Mouse (Mus musculus): ENCODE measurements at regions not wholly inside any gene's neighbourhood (a gene's known extent, or its start where the extent isn't known, plus 50 kb on each side); places are given as distances from the start of the nearest gene placed in this dataset.

DNA sequence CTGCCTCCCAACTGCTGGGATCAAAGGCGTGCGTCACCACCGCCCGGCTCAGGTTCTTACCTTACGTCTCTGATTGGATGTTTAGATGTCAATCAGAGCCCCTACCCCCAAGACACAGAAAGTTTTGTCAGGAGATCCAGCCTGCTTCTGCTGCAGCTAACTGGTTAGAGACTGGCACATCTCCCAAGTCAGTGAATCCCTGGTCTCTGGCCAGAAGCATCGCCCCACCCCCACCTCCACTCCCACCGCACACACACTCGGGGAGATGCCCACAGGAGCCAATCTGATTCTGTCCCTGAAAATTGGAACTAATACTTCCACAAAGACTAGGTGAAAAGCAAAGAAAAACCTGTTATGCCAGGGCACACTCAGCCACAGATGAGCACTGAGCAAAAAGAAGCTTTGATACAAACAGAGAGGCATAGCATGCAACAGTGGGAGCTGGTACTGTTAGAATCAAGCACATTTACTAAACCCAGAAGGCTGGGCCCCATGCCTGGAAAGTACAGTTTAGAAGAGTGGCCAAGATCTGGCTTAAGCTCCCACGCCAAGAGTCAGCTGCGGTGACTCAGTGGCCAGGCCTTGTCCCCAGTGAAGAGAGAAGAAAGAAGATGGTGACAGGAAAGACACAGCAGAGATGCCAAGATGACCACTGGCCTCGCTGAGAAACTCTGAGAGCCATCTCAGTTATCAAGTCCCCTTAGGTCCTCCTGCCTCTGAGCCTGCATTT, 130.4 kb downstream of the Utp6 start:
- in situ Hi-C loops (cut with MboI; ENCODE audit: low pct_unique_long_range_greater_than_20kb in 1 of 2, low sequenced_read_pairs in 2 of 2, unreplicated experiment in 1 of 2) = no loop called here

DNA sequence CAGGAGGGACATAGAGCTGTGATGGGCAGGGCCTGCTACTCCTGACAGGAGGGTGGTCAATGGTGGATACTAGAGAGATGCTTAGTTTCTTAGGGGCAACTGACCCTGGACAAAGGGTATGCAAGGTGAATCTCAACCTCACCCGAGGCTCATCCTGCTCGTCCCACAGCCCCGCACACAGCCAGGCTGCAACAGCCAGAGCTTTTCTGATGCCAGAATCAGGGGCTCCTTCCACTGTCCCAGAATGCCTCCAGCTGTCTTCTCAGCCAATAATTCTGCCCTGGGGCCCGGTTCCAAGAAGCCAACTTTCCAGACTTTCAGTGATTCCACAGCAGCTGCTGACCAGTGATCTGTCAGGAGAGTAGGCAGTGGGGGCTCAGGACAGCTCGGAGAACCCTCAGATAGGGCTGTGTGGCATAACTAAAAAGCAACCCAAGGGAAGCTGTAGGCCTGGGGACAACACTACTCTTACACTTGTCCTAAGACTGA, 131.6 kb downstream of the Utp6 start:
- in situ Hi-C loops (cut with MboI; ENCODE audit: low pct_unique_long_range_greater_than_20kb in 1 of 2, low sequenced_read_pairs in 2 of 2, unreplicated experiment in 1 of 2) = no loop called here

DNA sequence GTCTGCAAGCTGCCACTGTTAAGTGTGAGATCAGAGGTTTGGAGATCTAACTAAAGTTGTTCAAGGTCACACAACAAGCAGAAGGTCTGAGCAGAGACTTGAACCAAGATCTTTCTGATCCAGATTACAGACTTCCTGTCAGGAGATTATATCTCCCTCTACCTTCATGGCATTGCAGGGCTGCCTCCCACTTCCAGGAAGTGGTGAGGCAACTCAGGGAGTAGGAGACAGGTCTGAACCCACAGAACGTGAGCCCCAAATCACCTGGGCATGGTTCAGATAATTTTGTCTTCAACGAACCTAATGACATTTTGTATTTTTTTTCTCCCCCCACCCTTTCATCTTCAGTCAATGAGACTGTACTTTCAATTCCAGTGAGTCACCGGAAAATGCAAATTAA, 135.2 kb downstream of the Utp6 start:
- in situ Hi-C loops (cut with MboI; ENCODE audit: low pct_unique_long_range_greater_than_20kb in 1 of 2, low sequenced_read_pairs in 2 of 2, unreplicated experiment in 1 of 2) = no loop called here

DNA sequence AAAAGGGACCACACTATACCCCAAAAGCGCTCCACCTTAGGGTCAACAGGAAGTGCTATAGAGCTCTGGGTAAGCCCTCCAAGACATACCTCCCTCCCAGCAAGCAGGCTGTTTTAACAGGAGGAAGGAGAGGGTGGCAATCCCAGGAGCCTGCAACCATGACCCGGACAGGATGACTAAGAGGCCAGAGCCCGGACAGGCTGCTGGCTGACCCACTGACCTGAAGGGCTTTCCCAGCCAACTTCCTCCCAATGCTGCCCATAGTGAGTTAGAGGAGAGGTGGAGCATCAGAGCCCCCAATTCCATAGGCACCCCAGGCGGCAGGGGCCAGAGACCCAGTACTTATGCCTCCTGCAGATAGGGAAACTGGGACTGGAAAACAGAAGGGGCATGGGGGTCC, 136.3 kb downstream of the Utp6 start:
- in situ Hi-C loops (cut with MboI; ENCODE audit: low pct_unique_long_range_greater_than_20kb in 1 of 2, low sequenced_read_pairs in 2 of 2, unreplicated experiment in 1 of 2) = no loop called here

DNA sequence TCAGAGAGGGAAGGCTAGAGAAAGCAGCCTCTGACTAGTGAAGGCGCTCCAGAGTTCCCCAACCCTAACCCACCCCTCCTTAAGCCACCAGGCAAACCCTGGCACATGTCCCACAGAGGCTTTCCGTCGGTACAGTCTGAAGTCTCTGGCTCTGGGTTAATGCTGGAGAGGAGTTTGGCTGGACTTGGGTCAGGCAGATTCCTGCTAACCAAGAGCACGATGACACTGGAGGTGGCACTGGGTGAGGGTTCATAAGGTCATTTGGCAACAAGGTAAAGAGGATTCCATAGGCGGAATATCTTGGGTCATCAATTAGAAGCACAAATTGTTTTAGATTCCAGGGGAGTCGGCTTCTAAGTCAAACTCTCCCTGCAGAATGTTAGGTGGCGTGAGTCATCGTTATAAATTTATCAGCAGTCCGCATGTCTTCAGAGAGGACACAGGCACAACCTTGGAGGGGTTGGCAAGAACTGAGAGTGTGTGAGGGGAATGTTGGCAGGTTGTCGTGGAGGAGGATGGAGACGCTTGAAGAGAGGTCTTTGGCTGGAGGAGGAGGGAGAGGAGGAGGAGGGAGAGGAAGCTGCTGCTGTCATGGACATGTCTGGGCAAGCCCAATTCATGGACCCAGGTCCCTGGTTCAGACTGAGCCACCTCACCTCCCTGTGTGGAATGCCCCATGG, 138.4 kb downstream of the Utp6 start:
- in situ Hi-C loops (cut with MboI; ENCODE audit: low pct_unique_long_range_greater_than_20kb in 1 of 2, low sequenced_read_pairs in 2 of 2, unreplicated experiment in 1 of 2) = no loop called here

DNA sequence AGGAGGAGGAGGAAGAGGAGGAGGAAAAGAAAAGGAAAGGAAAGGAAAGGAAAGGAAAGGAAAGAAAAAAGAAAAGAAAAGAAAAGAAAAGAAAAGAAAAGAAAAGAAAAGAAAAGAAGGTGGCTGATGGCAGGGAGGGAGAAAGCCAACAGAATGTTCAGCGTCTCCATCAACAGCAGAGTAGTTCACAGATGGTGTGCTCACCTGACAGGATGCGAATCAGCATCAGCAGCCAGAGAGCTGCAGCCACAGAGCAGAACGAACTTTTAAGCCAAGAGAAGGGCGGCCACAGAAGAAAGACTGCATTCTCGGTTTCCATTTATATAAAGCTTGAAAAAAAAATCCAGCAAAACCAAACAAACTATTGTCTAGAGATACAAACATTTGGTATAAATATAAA, 140.2 kb downstream of the Utp6 start:
- in situ Hi-C loops (cut with MboI; ENCODE audit: low pct_unique_long_range_greater_than_20kb in 1 of 2, low sequenced_read_pairs in 2 of 2, unreplicated experiment in 1 of 2) = no loop called here

DNA sequence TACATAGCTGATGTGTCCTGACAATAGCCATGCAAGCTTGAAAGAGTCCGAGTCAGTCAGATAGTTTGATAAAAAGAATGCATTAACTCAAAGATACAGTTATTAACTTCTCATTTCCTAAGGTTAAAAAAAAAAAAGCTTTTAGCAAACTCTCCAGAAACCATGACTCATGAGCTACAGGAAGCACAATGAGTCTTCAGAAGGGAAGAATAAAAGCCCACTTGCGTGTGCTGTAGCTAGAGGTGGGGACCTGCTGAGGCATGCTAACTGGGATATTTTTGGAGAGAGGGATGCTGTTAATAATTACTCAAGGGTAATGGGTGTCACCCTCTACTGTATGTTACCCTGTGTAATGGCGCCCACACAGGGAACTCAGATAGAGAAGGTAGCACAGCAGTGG, 147.0 kb downstream of the Utp6 start:
- in situ Hi-C loops (cut with MboI; ENCODE audit: low pct_unique_long_range_greater_than_20kb in 1 of 2, low sequenced_read_pairs in 2 of 2, unreplicated experiment in 1 of 2) = no loop called here

DNA sequence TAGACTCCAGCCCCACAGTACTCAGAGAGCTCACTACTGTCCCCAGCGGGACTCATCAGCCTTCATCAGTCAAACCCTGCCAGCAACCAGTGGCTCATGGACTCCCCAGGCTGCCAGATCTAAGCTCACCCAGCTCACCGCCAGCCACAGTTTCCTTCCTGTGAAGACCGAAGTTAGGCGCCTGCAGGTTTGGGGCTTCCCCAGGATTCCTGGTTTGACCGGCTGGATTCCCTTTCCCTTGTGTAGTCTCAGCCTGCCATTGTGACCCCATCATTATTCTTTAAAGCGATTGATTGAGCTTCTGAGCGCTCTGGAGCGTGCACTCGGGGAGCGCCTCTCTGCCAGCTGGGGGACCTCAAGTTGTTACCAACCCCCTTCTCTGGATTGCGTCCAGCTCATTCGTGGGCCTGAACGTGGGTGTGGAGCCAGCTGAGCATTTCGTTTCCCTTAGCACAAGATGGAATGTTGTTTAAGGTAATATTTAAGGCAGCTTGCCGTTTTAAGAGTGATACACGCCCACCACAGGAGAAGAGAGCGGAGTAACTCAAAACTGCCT, 155.2 kb downstream of the Utp6 start:
- in situ Hi-C loops (cut with MboI; ENCODE audit: low pct_unique_long_range_greater_than_20kb in 1 of 2, low sequenced_read_pairs in 2 of 2, unreplicated experiment in 1 of 2) = no loop called here

DNA sequence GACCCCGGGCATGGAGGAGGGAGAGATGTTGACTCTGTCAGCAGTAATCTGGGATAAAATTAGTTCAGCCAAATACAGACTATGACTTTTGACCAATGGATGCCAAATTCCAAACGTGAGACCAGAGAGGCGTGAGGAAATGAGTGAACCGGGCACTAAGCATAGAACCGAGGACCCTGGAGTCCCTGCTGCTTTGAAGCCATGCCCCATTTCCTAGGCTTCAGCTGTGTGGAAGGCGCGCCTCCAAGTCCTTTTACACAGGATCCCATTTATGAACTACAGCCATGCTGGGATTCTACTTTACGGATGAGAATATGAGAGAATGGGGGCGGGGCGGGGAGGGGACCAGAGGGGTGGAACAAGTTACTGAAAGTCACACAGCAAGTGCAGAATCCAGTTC, 155.8 kb downstream of the Utp6 start:
- in situ Hi-C loops (cut with MboI; ENCODE audit: low pct_unique_long_range_greater_than_20kb in 1 of 2, low sequenced_read_pairs in 2 of 2, unreplicated experiment in 1 of 2) = no loop called here

DNA sequence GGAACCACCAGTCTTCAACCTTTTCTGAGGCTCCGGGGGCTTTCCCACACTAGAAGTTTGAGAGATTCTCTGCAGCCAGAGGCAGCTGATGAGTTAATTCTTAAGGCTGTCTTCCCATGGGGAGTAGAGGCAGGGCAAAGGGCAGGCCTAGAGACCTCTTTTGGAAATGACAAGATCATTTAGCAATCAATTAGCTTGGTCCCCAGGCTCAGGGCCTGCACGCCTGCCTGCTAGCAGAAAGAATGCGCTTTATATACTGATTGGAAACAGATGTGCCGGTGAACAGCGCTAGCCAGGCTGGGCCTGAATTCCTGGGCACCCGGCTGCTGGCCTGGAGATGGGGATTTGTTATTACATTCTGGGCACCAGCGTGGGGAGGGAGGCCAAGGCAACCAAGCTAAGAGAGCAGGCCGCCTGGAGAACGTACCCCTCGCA, 156.2 kb downstream of the Utp6 start:
- in situ Hi-C loops (cut with MboI; ENCODE audit: low pct_unique_long_range_greater_than_20kb in 1 of 2, low sequenced_read_pairs in 2 of 2, unreplicated experiment in 1 of 2) = no loop called here

DNA sequence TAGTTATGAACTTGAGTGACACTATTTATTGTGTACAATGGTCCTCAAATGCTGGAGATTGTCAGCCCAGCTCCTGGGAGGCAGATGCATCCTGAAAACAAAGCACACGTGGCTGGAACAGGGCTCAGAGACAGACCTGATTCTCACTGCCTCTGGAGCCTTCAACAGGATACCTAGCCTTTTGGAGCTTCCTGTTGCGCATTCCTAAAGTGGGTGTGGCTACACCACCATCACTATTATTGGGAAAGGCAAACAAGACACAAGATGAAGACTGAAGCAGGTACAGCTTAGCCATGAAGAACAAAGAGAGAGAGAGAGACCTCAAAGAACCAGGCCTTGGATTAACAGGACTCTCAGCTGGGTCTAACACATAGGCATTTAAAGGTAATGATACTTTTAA, 158.2 kb downstream of the Utp6 start:
- in situ Hi-C loops (cut with MboI; ENCODE audit: low pct_unique_long_range_greater_than_20kb in 1 of 2, low sequenced_read_pairs in 2 of 2, unreplicated experiment in 1 of 2) = no loop called here

DNA sequence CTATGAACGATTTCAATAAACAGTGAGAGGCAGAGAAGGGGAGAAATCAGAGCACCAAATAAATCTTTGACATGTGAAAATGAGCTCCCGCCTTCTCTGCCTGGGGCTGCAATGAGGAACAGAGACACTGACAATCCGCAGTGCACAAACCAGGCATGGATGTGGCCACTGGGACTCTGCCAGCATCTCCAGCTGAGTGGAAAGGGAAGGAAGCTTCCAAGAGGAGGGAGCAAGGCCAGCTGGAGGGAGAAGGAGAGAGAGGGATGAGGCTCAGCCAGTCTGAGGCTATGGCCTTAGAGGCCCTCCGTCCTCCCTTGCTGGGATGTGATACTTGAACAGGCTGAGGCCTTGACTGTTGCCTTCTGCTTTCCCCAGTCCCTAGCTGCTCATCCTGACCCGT, 159.2 kb downstream of the Utp6 start:
- in situ Hi-C loops (cut with MboI; ENCODE audit: low pct_unique_long_range_greater_than_20kb in 1 of 2, low sequenced_read_pairs in 2 of 2, unreplicated experiment in 1 of 2) = no loop called here

DNA sequence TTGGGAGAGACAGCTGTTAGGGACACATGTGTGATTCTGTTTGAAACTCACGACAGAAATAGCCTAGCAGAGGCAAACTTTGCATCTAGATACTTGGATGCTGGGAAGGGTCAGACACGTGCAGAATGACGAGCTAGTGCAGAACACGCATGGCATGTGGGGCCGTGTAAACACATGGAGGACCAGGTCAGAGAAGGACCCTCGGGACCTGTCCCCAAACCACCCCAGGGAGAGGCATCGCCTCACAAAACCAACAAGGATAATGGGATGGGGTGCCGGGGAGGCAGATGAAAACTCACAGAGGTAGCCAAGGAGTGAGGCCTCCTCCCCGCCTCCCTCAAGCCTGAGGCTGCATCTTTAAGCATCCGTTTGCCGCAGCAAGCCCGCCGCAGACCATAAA, 159.6 kb downstream of the Utp6 start:
- in situ Hi-C loops (cut with MboI; ENCODE audit: low pct_unique_long_range_greater_than_20kb in 1 of 2, low sequenced_read_pairs in 2 of 2, unreplicated experiment in 1 of 2) = no loop called here

DNA sequence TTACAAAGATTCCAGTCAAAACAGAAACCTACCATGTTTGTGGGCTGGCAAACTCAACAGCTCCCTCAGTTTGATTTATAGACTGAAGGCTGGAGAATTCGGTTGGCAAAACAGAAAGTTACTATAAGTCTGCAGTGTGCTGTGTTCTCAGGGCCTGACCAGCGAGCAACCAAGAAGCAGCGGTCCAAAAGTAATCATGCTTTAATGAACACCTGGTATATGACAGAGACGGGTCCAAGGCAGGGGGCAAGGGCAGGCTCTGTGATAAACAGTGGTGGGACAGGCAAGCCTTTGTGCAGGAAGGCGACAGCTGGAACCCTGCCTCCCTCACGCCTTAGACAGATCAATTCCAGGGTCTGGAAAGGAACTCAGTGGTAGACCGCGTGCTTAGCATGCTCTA, 161.9 kb downstream of the Utp6 start:
- in situ Hi-C loops (cut with MboI; ENCODE audit: low pct_unique_long_range_greater_than_20kb in 1 of 2, low sequenced_read_pairs in 2 of 2, unreplicated experiment in 1 of 2) = no loop called here

DNA sequence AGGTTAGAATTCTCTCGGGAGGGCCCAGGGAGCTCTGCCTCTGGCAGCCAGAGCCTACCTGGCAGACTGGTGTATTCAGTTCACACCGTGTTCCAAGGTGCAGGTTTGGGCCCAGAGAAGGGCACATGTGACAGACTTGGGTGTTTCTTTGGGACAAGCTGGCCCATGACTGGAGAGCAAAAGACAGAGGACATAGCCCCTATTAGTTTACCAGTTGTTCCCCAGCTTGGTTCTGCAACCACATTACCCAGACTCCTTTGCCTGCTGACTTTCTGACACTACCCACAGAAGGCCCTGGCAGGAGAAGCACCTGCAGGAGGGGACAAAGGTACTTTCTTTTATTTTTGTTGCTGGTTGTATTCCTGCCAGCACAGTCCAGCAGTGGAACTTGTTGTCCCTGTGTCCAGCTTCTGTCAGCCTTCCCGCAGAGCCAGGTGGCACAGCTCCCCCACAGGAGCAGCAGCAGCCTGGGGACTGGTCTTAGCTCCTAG, 173.9 kb downstream of the Utp6 start:
- in situ Hi-C loops (cut with MboI; ENCODE audit: low pct_unique_long_range_greater_than_20kb in 1 of 2, low sequenced_read_pairs in 2 of 2, unreplicated experiment in 1 of 2) = no loop called here

DNA sequence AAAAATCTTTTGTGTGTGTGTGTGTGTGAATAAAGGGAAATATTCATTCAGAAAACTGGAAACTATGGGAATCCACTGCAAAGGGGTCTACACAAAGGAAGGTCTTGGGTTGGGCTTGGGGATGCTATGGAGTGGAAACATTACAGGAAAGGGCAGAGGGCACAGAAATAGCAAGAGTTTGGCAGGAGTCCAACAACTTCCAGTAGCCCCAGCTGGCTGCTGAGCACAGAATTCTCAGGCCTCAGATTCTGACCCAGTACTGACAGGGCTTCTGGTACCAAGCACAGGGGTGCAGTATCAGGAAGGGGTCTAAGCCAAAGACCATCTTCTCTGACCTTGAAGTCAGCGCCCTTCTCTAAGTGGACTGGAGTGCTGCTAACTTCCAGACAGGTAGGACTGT, 174.4 kb downstream of the Utp6 start:
- in situ Hi-C loops (cut with MboI; ENCODE audit: low pct_unique_long_range_greater_than_20kb in 1 of 2, low sequenced_read_pairs in 2 of 2, unreplicated experiment in 1 of 2) = no loop called here

DNA sequence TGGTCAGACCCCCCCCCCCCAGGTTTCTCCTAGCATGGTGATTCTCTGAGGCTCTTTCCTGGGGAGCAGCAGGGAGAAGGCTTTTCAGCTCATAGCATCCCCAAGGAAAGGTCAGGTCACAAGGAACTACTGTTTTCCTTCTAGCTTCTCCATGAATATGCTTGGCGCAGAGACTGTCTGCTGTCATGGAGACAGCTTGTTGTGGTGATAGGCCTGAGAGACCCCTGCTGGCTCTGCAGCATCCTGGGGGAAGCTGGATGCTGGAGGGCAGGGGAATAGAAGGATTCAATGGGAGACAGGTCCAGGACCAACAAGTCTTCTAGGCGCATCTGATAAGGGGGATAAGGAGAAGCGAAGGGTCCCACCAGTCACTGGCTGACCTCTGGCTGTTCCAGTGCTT, 178.1 kb downstream of the Utp6 start:
- in situ Hi-C loops (cut with MboI; ENCODE audit: low pct_unique_long_range_greater_than_20kb in 1 of 2, low sequenced_read_pairs in 2 of 2, unreplicated experiment in 1 of 2) = no loop called here

DNA sequence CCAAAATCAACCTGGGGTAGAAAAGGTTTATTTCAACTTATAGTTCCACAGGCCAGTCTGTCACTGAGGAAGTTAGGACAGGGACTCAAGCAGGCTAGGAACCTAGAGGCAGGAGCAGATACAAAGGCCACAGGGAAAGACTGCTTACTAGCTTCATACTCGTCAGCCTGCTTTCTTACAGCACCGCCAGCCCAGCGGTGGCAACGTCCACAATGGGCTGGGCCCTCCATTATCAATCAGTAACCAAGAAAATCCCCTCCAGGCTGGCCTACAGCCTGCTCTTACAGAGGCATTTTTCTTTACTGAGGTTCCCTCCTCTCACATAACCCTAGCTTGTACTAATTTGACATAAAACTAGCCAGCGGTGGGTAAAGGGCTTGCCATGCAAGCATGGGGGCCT, 180.2 kb downstream of the Utp6 start:
- in situ Hi-C loops (cut with MboI; ENCODE audit: low pct_unique_long_range_greater_than_20kb in 1 of 2, low sequenced_read_pairs in 2 of 2, unreplicated experiment in 1 of 2) = no loop called here

DNA sequence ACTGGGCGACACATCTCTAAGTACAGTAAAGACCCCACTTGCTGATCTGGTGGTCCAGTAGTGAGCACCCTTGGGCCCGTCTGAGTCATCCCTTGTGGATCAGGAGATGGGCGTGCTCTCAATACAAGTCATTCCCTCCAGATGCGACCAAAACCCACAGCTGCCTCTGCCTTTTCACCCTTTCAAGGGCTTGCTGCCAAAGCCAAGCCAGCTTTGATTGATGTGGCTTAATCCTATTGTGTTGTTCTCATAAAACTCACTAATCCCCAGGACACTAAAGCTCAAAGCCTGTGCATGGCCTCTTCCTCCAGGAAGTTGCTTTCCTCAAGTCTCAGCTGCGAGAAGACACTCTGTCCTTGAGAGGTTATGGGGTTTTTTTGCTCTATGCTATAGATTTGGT, 182.4 kb downstream of the Utp6 start:
- in situ Hi-C loops (cut with MboI; ENCODE audit: low pct_unique_long_range_greater_than_20kb in 1 of 2, low sequenced_read_pairs in 2 of 2, unreplicated experiment in 1 of 2) = loop anchor here in 1 of 2 experiments (5.0 kb wide), 1 partner anchor 72 kb away; no protein-coding TSS in a partner anchor

DNA sequence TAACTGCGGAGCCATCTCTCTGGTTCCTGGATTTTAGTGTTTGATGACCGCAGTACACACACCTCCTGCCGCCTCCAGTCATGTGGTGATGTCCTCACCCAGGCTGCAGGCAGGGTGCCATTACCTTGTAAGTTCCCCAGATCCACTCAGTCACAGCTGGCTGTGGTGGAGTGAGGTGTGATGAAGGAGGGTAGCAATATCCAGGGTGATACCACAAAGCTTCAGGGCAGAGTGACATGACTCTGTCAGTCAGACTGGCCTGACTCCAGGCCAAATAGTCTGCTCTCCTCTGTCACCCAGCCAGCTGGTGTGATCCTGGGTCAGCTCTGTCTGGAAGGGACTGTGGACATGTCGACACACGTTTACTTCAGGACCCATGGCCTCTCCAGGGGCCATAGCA, 183.7 kb downstream of the Utp6 start:
- in situ Hi-C loops (cut with MboI; ENCODE audit: low pct_unique_long_range_greater_than_20kb in 1 of 2, low sequenced_read_pairs in 2 of 2, unreplicated experiment in 1 of 2) = loop anchor here in 1 of 2 experiments (5.0 kb wide), 1 partner anchor 71 kb away; no protein-coding TSS in a partner anchor

All from mouse embryonic stem cell (cell line).